Mouse (Mus musculus): ENCODE measurements around the gene Retnlb. TPM values are rescaled to one million over a fixed set of nuclear protein-coding genes. Genes with fewer than 3 reads are reported as not detected.

Retnlb gene
- not detected in 2 replicates for polyA plus RNA-seq (2014; fragmentation: Nextera tagmentation; extraction: Ambion mirVana)

DNA sequence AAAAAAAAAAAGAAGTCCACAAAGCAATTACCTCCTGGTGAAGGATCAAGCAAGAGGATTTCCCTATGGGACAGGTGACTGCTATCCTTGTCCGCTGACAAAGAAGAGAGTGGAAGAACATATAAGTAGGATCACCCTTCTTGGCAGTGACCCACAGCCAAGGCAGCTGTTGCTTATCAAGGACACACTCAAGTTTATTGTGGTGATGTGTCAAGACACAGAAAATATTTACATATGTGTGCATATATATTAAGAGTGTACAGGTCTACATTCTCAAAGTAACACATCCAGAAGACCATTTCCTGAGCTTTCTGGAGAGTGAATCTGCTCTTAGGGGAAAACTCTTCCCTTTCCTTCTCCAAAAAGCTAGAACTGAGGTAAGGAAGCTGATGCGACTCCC, at the start of gene Retnlb:
TSS of gene Retnlb (plus strand) at position 162 of the 400 bp plus-strand sequence.
- Histone ChIP-seq H3K4me2 (no peak within 1 kb of the TSS), H3K4me1 (ENCODE audit: control insufficient read depth, insufficient read depth, low read length) (no peaks in the 10 kb centered on the region), H3K4me3 (ENCODE audit: low read depth, low read length) (no peak within 1 kb of the TSS), H3K9ac (ENCODE audit: low read length) (no peak within 1 kb of the TSS), H3K27ac (ENCODE audit: low read depth, low read length) (no peak within 1 kb of the TSS), H3K27me3 (ENCODE audit: control insufficient read depth, insufficient read depth, low read length) (no peaks in the 10 kb centered on the region), H3K36me3 (ENCODE audit: control insufficient read depth, insufficient read depth, low read length) (no peaks in the 10 kb centered on the region), H3K9me3 (ENCODE audit: control insufficient read depth, low read length) (no peaks in the 10 kb centered on the region)
- ATAC-seq (ENCODE audit: low FRiP score) (no peak), DNase-seq (ENCODE audit: low spot score, missing footprints) (no peak)
- 94% methylated on average over 2 of the region's 2 CpGs for WGBS

DNA sequence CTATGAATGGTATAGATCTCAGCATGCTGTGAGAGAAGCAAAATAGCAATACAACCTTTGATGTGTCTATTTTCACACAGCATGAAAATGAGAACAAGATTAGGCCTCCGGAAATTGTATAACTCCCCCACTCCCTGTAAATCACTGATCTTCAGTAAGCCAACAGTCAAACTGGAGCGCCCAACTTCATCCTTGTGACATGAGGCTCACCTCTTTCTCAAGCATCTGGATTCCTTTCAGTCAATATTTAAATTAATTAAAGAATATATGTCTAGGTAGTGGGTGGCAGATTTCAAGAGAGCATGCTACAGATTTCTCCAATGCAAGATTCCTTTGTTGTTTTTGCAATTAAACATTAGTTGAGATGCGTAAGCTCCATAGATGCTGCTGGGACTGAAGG, 47.5 kb upstream of the Retnlb start:
- H3K4me2 ChIP-seq = no peak overlapping the region

GRCm38 (mm10) chr16:48771971-48772445, 44.6 kb upstream of the Retnlb start, which contains the start of gene Trat1:
Gene Trat1 (minus strand): TSS chr16:48772021.
- 89% methylated on average over 3 of the region's 3 CpGs for WGBS
- no peak for ATAC-seq (ENCODE audit: low FRiP score)
- Histone ChIP-seq H3K36me3 (ENCODE audit: control insufficient read depth, insufficient read depth, low read length) (no peaks in the 10 kb centered on the region), H3K27me3 (ENCODE audit: control insufficient read depth, insufficient read depth, low read length) (no peaks in the 10 kb centered on the region), H3K4me1 (ENCODE audit: control insufficient read depth, insufficient read depth, low read length) (no peaks in the 10 kb centered on the region), H3K4me3 (ENCODE audit: low read depth, low read length) (no peak within 1 kb of the TSS), H3K9ac (ENCODE audit: low read length) (no peak within 1 kb of the TSS), H3K4me2 (no peak within 1 kb of the TSS), H3K9me3 (ENCODE audit: control insufficient read depth, low read length) (no peaks in the 10 kb centered on the region), H3K27ac (ENCODE audit: low read depth, low read length) (no peak within 1 kb of the TSS)
- no peak for DNase-seq (ENCODE audit: low spot score, missing footprints)

More for the DNA sequence above, 47.5 kb upstream of the Retnlb start:
- H3K9ac ChIP-seq (ENCODE audit: low read length) = no peak overlapping the region
- H3K4me1 ChIP-seq (ENCODE audit: control insufficient read depth, insufficient read depth, low read length) = no peaks in the 10 kb centered on the region
- ATAC-seq (ENCODE audit: low FRiP score) = no peak
- no peak for DNase-seq (ENCODE audit: low spot score, missing footprints)
- H3K9me3 ChIP-seq (ENCODE audit: control insufficient read depth, low read length) = no peaks in the 10 kb centered on the region
- 91% methylated on average over 3 of the region's 3 CpGs for WGBS
- no peaks in the 10 kb centered on the region for H3K36me3 ChIP-seq (ENCODE audit: control insufficient read depth, insufficient read depth, low read length)
- no peak overlapping the region for H3K4me3 ChIP-seq (ENCODE audit: low read depth, low read length)
- no peak overlapping the region for H3K27ac ChIP-seq (ENCODE audit: low read depth, low read length)
- H3K27me3 ChIP-seq (ENCODE audit: control insufficient read depth, insufficient read depth, low read length) = no peaks in the 10 kb centered on the region

GRCm38 (mm10) chr16:48777254-48777653, 39.4 kb upstream of the Retnlb start:
- 79% methylated on average over 2 of the region's 2 CpGs for whole genome bisulfite sequencing
- Histone ChIP-seq H3K4me2 (no peak overlapping the region), H3K4me3 (ENCODE audit: low read depth, low read length) (no peak overlapping the region), H3K9ac (ENCODE audit: low read length) (no peak overlapping the region), H3K9me3 (ENCODE audit: control insufficient read depth, low read length) (no peaks in the 10 kb centered on the region), H3K27ac (ENCODE audit: low read depth, low read length) (no peak overlapping the region), H3K27me3 (ENCODE audit: control insufficient read depth, insufficient read depth, low read length) (no peaks in the 10 kb centered on the region), H3K4me1 (ENCODE audit: control insufficient read depth, insufficient read depth, low read length) (no peaks in the 10 kb centered on the region), H3K36me3 (ENCODE audit: control insufficient read depth, insufficient read depth, low read length) (no peaks in the 10 kb centered on the region)
- DNase-seq (ENCODE audit: low spot score, missing footprints) (no peak), ATAC-seq (ENCODE audit: low FRiP score) (no peak)

DNA sequence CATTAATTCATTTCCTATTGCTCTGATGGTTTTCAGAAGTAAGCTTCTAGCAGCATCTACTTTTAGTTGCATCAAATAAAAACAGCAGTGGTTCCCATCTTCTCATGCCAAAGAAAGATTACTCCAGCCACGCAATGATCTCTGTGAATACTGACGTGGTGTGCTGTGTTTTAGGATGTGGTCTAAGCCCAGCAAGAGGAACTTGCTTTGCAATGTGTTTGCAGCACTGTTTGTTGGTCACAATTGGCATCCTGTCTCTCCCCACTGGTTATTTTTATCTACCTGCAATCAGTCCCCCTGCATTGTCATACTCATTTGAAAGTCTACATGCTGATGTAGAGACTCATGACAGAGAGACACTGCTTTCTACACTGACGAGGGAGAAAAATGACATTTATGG, 30.4 kb upstream of the Retnlb start:
- Histone ChIP-seq H3K4me1 (ENCODE audit: control insufficient read depth, insufficient read depth, low read length) (no peaks in the 10 kb centered on the region), H3K9ac (ENCODE audit: low read length) (no peak overlapping the region), H3K27ac (ENCODE audit: low read depth, low read length) (no peak overlapping the region), H3K9me3 (ENCODE audit: control insufficient read depth, low read length) (no peaks in the 10 kb centered on the region), H3K4me2 (no peak overlapping the region), H3K4me3 (ENCODE audit: low read depth, low read length) (no peak overlapping the region), H3K27me3 (ENCODE audit: control insufficient read depth, insufficient read depth, low read length) (no peaks in the 10 kb centered on the region), H3K36me3 (ENCODE audit: control insufficient read depth, insufficient read depth, low read length) (no peaks in the 10 kb centered on the region)
- DNase-seq (ENCODE audit: low spot score, missing footprints) (no peak), ATAC-seq (ENCODE audit: low FRiP score) (no peak)
- 84% methylated on average over 3 of the region's 3 CpGs for WGBS

DNA sequence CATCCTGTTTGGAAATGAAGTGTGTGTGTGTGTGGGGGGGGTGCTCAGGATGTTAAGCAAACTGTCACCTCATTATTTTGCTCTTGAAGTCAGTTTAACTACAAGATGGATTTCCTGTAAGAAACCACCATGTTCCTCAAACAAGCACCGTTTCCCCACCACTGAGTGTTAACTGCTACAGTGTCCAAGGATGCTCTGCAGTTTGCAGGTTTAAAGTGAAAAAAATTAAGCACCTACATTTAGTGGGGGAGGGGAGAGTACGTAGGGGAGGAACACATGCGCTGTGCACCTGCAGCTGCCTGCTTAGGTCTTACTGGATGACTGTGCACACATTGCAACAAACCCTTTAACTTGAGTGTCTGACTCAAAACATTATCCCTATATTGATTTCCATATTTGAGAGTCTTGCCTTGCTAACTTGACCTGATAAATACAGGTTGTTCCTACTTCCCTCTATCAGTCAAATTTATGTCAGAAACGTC, 27.9 kb upstream of the Retnlb start:
- no peak overlapping the region for H3K27ac ChIP-seq (ENCODE audit: low read depth, low read length)
- ATAC-seq (ENCODE audit: low FRiP score) = no peak
- no peaks in the 10 kb centered on the region for H3K36me3 ChIP-seq (ENCODE audit: control insufficient read depth, insufficient read depth, low read length)
- no peak overlapping the region for H3K9ac ChIP-seq (ENCODE audit: low read length)
- no peaks in the 10 kb centered on the region for H3K9me3 ChIP-seq (ENCODE audit: control insufficient read depth, low read length)
- DNase-seq (ENCODE audit: low spot score, missing footprints) = no peak
- no peaks in the 10 kb centered on the region for H3K4me1 ChIP-seq (ENCODE audit: control insufficient read depth, insufficient read depth, low read length)
- 84% methylated on average over 4 of the region's 4 CpGs for WGBS
- H3K4me3 ChIP-seq (ENCODE audit: low read depth, low read length) = no peak overlapping the region
- no peaks in the 10 kb centered on the region for H3K27me3 ChIP-seq (ENCODE audit: control insufficient read depth, insufficient read depth, low read length)
- no peak overlapping the region for H3K4me2 ChIP-seq

- ATAC-seq (ENCODE audit: low FRiP score) (no peak), DNase-seq (ENCODE audit: low spot score, missing footprints) (no peak)
- H3K36me3 ChIP-seq (ENCODE audit: control insufficient read depth, insufficient read depth, low read length) = no peaks in the 10 kb centered on the region
- H3K9ac ChIP-seq (ENCODE audit: low read length) = no peak overlapping the region
- H3K4me3 ChIP-seq (ENCODE audit: low read depth, low read length) = no peak overlapping the region
- no peaks in the 10 kb centered on the region for H3K9me3 ChIP-seq (ENCODE audit: control insufficient read depth, low read length)
- H3K4me1 ChIP-seq (ENCODE audit: control insufficient read depth, insufficient read depth, low read length) = no peaks in the 10 kb centered on the region
- H3K27me3 ChIP-seq (ENCODE audit: control insufficient read depth, insufficient read depth, low read length) = no peaks in the 10 kb centered on the region
- H3K27ac ChIP-seq (ENCODE audit: low read depth, low read length) = no peak overlapping the region
- WGBS = 83% methylated on average over 3 of the region's 3 CpGs
- no peak overlapping the region for H3K4me2 ChIP-seq
Measured at GRCm38 (mm10) chr16:48798285-48798684, 18.4 kb upstream of the Retnlb start.

DNA sequence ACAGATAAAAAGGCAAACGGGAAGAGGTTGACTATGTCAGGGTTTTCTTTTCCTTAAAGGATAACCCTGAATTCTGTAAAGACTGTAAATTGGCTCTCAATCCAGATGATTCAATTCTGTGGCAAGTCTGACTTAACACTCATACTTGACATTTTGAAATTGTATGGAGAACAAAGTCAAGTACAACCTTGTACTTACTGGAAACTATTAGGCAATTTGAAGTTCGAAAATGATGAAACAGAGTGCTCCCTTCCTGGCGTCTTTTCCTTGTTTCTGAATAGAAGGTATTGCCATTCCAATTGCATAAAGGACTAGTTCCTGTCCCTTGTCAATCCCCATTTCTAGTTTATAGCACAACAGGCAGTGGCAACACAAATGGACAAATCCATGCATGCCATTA, 17.2 kb upstream of the Retnlb start:
- no peaks in the 10 kb centered on the region for H3K36me3 ChIP-seq (ENCODE audit: control insufficient read depth, insufficient read depth, low read length)
- H3K9me3 ChIP-seq (ENCODE audit: control insufficient read depth, low read length) = no peaks in the 10 kb centered on the region
- H3K4me1 ChIP-seq (ENCODE audit: control insufficient read depth, insufficient read depth, low read length) = no peaks in the 10 kb centered on the region
- no peaks in the 10 kb centered on the region for H3K27me3 ChIP-seq (ENCODE audit: control insufficient read depth, insufficient read depth, low read length)
- H3K4me3 ChIP-seq (ENCODE audit: low read depth, low read length) = no peak overlapping the region
- WGBS = 79% methylated on average over 3 of the region's 3 CpGs
- DNase-seq (ENCODE audit: low spot score, missing footprints) (no peak), ATAC-seq (ENCODE audit: low FRiP score) (no peak)
- H3K4me2 ChIP-seq = no peak overlapping the region
- no peak overlapping the region for H3K9ac ChIP-seq (ENCODE audit: low read length)
- H3K27ac ChIP-seq (ENCODE audit: low read depth, low read length) = no peak overlapping the region

DNA sequence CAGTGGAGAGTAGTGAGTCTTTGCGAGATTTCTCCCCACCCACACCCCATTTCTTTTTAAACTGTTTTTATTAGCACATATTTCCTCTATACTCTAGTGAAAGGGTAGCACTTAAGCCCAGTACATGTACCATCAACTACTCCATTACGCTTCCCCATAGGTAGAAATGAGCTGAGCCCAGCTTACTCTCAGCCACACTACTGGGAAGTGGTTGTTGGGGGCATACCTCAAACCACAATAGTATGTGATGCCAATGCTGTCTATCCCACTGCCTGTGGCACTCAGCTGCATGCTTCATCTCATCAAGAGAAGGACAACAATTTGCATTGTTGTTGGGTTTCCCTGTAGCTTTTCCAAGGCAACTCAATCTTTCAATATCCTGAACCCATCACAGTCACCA, 15.8 kb upstream of the Retnlb start:
- Histone ChIP-seq H3K4me3 (ENCODE audit: low read depth, low read length) (no peak overlapping the region), H3K4me2 (no peak overlapping the region), H3K27me3 (ENCODE audit: control insufficient read depth, insufficient read depth, low read length) (no peaks in the 10 kb centered on the region), H3K36me3 (ENCODE audit: control insufficient read depth, insufficient read depth, low read length) (no peaks in the 10 kb centered on the region), H3K27ac (ENCODE audit: low read depth, low read length) (no peak overlapping the region), H3K4me1 (ENCODE audit: control insufficient read depth, insufficient read depth, low read length) (no peaks in the 10 kb centered on the region), H3K9ac (ENCODE audit: low read length) (no peak overlapping the region), H3K9me3 (ENCODE audit: control insufficient read depth, low read length) (no peaks in the 10 kb centered on the region)
- 93% methylated on average over 2 of the region's 2 CpGs for WGBS
- no peak for DNase-seq (ENCODE audit: low spot score, missing footprints)
- ATAC-seq (ENCODE audit: low FRiP score) = no peak
